Mouse (Mus musculus): Measurements from ENCODE around the gene Acbd3. TPM values are rescaled to one million over a fixed set of nuclear protein-coding genes. Genes with fewer than 3 reads are reported as not detected.

Acbd3 gene
- polyA plus RNA-seq, 1 experiment from 2014 or later, result 19.0 TPM

DNA sequence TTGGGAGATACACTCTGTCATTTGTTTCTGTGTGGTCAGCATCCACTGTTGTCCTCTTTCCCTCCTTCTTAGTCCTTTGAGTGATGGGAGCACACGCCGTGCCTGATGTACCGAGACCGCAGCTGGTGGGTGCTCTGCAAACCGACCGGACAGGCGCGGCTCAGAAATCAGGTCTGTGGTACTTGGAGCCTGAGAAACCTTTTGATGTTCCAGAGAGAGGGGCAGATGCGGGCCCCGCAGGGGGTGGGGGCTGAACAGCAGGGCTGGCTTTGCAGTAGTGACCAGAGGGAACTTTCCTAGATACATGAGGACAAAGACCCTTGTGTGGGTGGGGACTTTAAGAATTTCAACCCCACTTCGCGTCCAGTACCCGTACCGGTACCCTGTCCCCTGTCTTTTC, 37.5 kb downstream of the Acbd3 start:
- Histone ChIP-seq H3K4me3 (peak overlapping the region; percentile 42), H3K9me3 (replicated peaks) (no peaks in the 10 kb centered on the region), H3K4me2 (peak overlapping the region; percentile 77), H3K4me1 (peaks cover 17% of the 10 kb centered on the region), H3K9ac (peak overlapping the region; percentile 66), H3K27me3 (peaks cover 8% of the 10 kb centered on the region; the same call in 1 of the 2 replicates), H3K36me3 (ENCODE audit: poor library complexity, severe bottlenecking) (no peaks in the 10 kb centered on the region), H3K27ac (no peak overlapping the region)
- 13% methylated on average over 14 of the region's 14 CpGs for WGBS
- 0 out of 2 replicates have a peak, but pooled peaks have one; percentile 17 for ATAC-seq

GRCm38 (mm10) chr1:180763828-180764227, 38.0 kb downstream of the Acbd3 start:
- peak; percentile 84 for ATAC-seq
- WGBS, result 3% methylated on average over 11 of the region's 11 CpGs
- H3K27ac ChIP-seq, result no peak overlapping the region

GRCm38 (mm10) chr1:180765393-180765792, 39.5 kb downstream of the Acbd3 start:
- H3K4me1 ChIP-seq, result peaks cover 24% of the 10 kb centered on the region
- H3K27ac ChIP-seq, result no peak overlapping the region
- no peak overlapping the region for H3K4me2 ChIP-seq
- H3K9me3 ChIP-seq (replicated peaks), result no peaks in the 10 kb centered on the region
- no peaks in the 10 kb centered on the region for H3K36me3 ChIP-seq (ENCODE audit: poor library complexity, severe bottlenecking)
- no peak overlapping the region for H3K9ac ChIP-seq
- WGBS, result 87% methylated on average over 5 of the region's 5 CpGs
- no peak overlapping the region for H3K4me3 ChIP-seq
- no peak for ATAC-seq
- H3K27me3 ChIP-seq, result peaks cover 8% of the 10 kb centered on the region; the same call in 1 of the 2 replicates

More at GRCm38 (mm10) chr1:180763828-180764227, 38.0 kb downstream of the Acbd3 start:
- peak overlapping the region; percentile 42 for H3K4me3 ChIP-seq
- no peaks in the 10 kb centered on the region for H3K9me3 ChIP-seq (replicated peaks)
- peaks cover 22% of the 10 kb centered on the region for H3K4me1 ChIP-seq
- no peaks in the 10 kb centered on the region for H3K36me3 ChIP-seq (ENCODE audit: poor library complexity, severe bottlenecking)
- H3K4me2 ChIP-seq, result peak overlapping the region; percentile 77
- peaks cover 8% of the 10 kb centered on the region; the same call in 1 of the 2 replicates for H3K27me3 ChIP-seq
- H3K9ac ChIP-seq, result peak overlapping the region; percentile 66

- ATAC-seq, result no peak
- H3K4me2 ChIP-seq, result no peak overlapping the region
- no peaks in the 10 kb centered on the region for H3K36me3 ChIP-seq (ENCODE audit: poor library complexity, severe bottlenecking)
- peaks cover 8% of the 10 kb centered on the region; the same call in 1 of the 2 replicates for H3K27me3 ChIP-seq
- peaks cover 24% of the 10 kb centered on the region for H3K4me1 ChIP-seq
- 63% methylated on average over 5 of the region's 5 CpGs for WGBS
- H3K27ac ChIP-seq, result no peak overlapping the region
- no peaks in the 10 kb centered on the region for H3K9me3 ChIP-seq (replicated peaks)
- H3K4me3 ChIP-seq, result no peak overlapping the region
- H3K9ac ChIP-seq, result no peak overlapping the region
Measured at GRCm38 (mm10) chr1:180766557-180766956, 40.7 kb downstream of the Acbd3 start.

- H3K27ac ChIP-seq, result 0 out of 2 replicates have a peak overlapping the region, but pooled peaks have one; percentile 31
- H3K9me3 ChIP-seq (replicated peaks), result no peaks in the 10 kb centered on the region
- peak overlapping the region; percentile 77 for H3K9ac ChIP-seq
- no peaks in the 10 kb centered on the region for H3K36me3 ChIP-seq (ENCODE audit: poor library complexity, severe bottlenecking)
- peak overlapping the region; percentile 78 for H3K4me2 ChIP-seq
- H3K27me3 ChIP-seq, result peaks cover 8% of the 10 kb centered on the region; the same call in 1 of the 2 replicates
- H3K4me1 ChIP-seq, result peaks cover 24% of the 10 kb centered on the region
- 14% methylated on average over 10 of the region's 10 CpGs for WGBS
- ATAC-seq, result peak; percentile 22
- peak overlapping the region; percentile 52 for H3K4me3 ChIP-seq
Measured at GRCm38 (mm10) chr1:180767541-180768333, 41.9 kb downstream of the Acbd3 start.

- H3K27ac ChIP-seq, result 0 out of 2 replicates have a peak overlapping the region, but pooled peaks have one; percentile 31
Measured at GRCm38 (mm10) chr1:180768334-180769168, 42.7 kb downstream of the Acbd3 start.

GRCm38 (mm10) chr1:180771306-180771705, 45.5 kb downstream of the Acbd3 start:
- 96% methylated on average over 5 of the region's 5 CpGs for WGBS
- Histone ChIP-seq H3K4me3 (no peak overlapping the region), H3K27ac (no peak overlapping the region), H3K9ac (no peak overlapping the region), H3K4me2 (no peak overlapping the region), H3K4me1 (peaks cover 26% of the 10 kb centered on the region), H3K27me3 (0 out of 2 replicates have a peak, but pooled peaks cover 3% of the 10 kb centered on the region), H3K9me3 (replicated peaks) (0 out of 2 replicates have a peak, but pooled peaks cover 5% of the 10 kb centered on the region), H3K36me3 (ENCODE audit: poor library complexity, severe bottlenecking) (no peaks in the 10 kb centered on the region)
- no peak for ATAC-seq

More at GRCm38 (mm10) chr1:180768334-180769168, 42.7 kb downstream of the Acbd3 start:
- Histone ChIP-seq H3K9me3 (replicated peaks) (no peaks in the 10 kb centered on the region), H3K27me3 (peaks cover 3% of the 10 kb centered on the region; the same call in 1 of the 2 replicates), H3K4me2 (peak overlapping the region; percentile 78), H3K4me1 (peaks cover 19% of the 10 kb centered on the region), H3K4me3 (peak overlapping the region; percentile 52), H3K36me3 (ENCODE audit: poor library complexity, severe bottlenecking) (no peaks in the 10 kb centered on the region), H3K9ac (peak overlapping the region; percentile 77)
- ATAC-seq, result peak; percentile 84
- 3% methylated on average over 37 of the region's 37 CpGs for WGBS

DNA sequence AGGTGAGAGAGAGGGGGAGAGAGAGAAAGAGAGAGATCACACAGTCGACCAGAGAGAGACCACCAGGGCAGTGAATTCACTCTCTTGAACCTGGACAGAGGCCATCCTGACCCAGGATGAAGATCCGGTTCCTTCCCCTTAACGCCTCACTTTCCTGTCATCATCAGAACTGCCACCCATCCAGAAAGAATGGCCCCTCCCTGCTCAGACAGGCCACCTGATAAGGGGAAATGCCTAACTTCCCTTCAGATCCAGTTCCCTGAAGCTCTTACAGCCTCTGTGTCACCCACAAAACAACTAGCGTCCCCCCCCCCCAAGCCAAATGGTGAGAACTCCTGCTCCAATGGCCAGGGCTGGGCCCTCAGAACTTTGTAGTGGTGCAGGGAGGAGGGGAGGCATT, 45.9 kb downstream of the Acbd3 start:
- H3K4me3 ChIP-seq, result no peak overlapping the region
- no peaks in the 10 kb centered on the region for H3K36me3 ChIP-seq (ENCODE audit: poor library complexity, severe bottlenecking)
- no peak for ATAC-seq
- no peak overlapping the region for H3K9ac ChIP-seq
- no peak overlapping the region for H3K4me2 ChIP-seq
- WGBS, result 81% methylated on average over 4 of the region's 4 CpGs
- H3K27me3 ChIP-seq, result 0 out of 2 replicates have a peak, but pooled peaks cover 3% of the 10 kb centered on the region
- no peak overlapping the region for H3K27ac ChIP-seq
- 0 out of 2 replicates have a peak, but pooled peaks cover 5% of the 10 kb centered on the region for H3K9me3 ChIP-seq (replicated peaks)
- peaks cover 27% of the 10 kb centered on the region for H3K4me1 ChIP-seq

GRCm38 (mm10) chr1:180772291-180772690, 46.4 kb downstream of the Acbd3 start:
- Histone ChIP-seq H3K9me3 (replicated peaks) (0 out of 2 replicates have a peak, but pooled peaks cover 5% of the 10 kb centered on the region), H3K4me1 (peaks cover 30% of the 10 kb centered on the region), H3K9ac (no peak overlapping the region), H3K36me3 (ENCODE audit: poor library complexity, severe bottlenecking) (no peaks in the 10 kb centered on the region), H3K27me3 (no peaks in the 10 kb centered on the region), H3K4me3 (no peak overlapping the region), H3K4me2 (no peak overlapping the region), H3K27ac (no peak overlapping the region)
- WGBS, result 85% methylated on average over 3 of the region's 3 CpGs
- no peak for ATAC-seq

GRCm38 (mm10) chr1:180774664-180775063, 48.8 kb downstream of the Acbd3 start:
- H3K27me3 ChIP-seq, result no peaks in the 10 kb centered on the region
- H3K36me3 ChIP-seq (ENCODE audit: poor library complexity, severe bottlenecking), result no peaks in the 10 kb centered on the region
- H3K9me3 ChIP-seq (replicated peaks), result 0 out of 2 replicates have a peak, but pooled peaks cover 5% of the 10 kb centered on the region
- H3K9ac ChIP-seq, result no peak overlapping the region
- 64% methylated on average over 3 of the region's 3 CpGs for WGBS
- no peak for ATAC-seq
- H3K4me2 ChIP-seq, result no peak overlapping the region
- no peak overlapping the region for H3K4me3 ChIP-seq
- no peak overlapping the region for H3K27ac ChIP-seq
- peaks cover 22% of the 10 kb centered on the region for H3K4me1 ChIP-seq

GRCm38 (mm10) chr1:180775317-180775716, 49.5 kb downstream of the Acbd3 start:
- peaks cover 22% of the 10 kb centered on the region for H3K4me1 ChIP-seq
- H3K9me3 ChIP-seq (replicated peaks), result 0 out of 2 replicates have a peak, but pooled peaks cover 5% of the 10 kb centered on the region
- no peak overlapping the region for H3K4me3 ChIP-seq
- 0 out of 2 replicates have a peak, but pooled peaks cover under 1% of the 10 kb centered on the region for H3K27me3 ChIP-seq
- no peaks in the 10 kb centered on the region for H3K36me3 ChIP-seq (ENCODE audit: poor library complexity, severe bottlenecking)
- H3K27ac ChIP-seq, result no peak overlapping the region
- H3K9ac ChIP-seq, result no peak overlapping the region
- WGBS, result 86% methylated on average over 10 of the region's 10 CpGs
- no peak overlapping the region for H3K4me2 ChIP-seq
- ATAC-seq, result no peak

Measured in forebrain, embryonic 13.5 days (tissue).